Mouse (Mus musculus): ENCODE results near the gene Baiap2l1.

- TF ChIP-seq CTCF (IDR thresholded peaks at IDR 0.05; ENCODE audit: low read depth) (no peak), EP300 (IDR thresholded peaks at IDR 0.05; ENCODE audit: low read depth) (no peak)
Measured at GRCm38 (mm10) chr5:144360346-144360745, 2.4 kb upstream of the Baiap2l1 start.

All from liver, postnatal 0 days (tissue).